Mouse (Mus musculus): ENCODE measurements around the gene Slc15a4. TPM values are rescaled to one million over a fixed set of nuclear protein-coding genes. Genes with fewer than 3 reads are reported as not detected.

Slc15a4 gene
- 10 to 100 TPM; 12.4 to 23.2 TPM for polyA plus RNA-seq (2017; shearing (Covaris generic))

GRCm38 (mm10) chr5:127632167-127633145 is at the start of gene Slc15a4, which contains the start of gene Glt1d1:
Gene Slc15a4, minus strand, starts transcription at chr5:127632897.
Gene Glt1d1, plus strand, starts transcription at chr5:127632262.

Other genes with a start within 250 kb of the Slc15a4 start
- not detected for gene Glt1d1, start 635 bp downstream of the Slc15a4 start, polyA plus RNA-seq (2017; shearing (Covaris generic))

Measured in activated CD4-positive, CD25-positive, alpha-beta regulatory T cell (primary cell).